Mouse (Mus musculus): Measurements from ENCODE around the gene Tmem132a. TPM values are rescaled to one million over a fixed set of nuclear protein-coding genes. Genes with fewer than 3 reads are reported as not detected.

The Tmem132a gene
- polyA plus RNA-seq, 1 experiment from 2014 or later = 61.5 TPM

GRCm38 (mm10) chr19:10831424-10831823 is 38.3 kb downstream of the Tmem132a start:
- no peak for ATAC-seq (ENCODE audit: insufficient number of reproducible peaks, low FRiP score)
- no peak overlapping the region for H3K4me2 ChIP-seq
- WGBS = 8% methylated on average over 5 of the region's 5 CpGs

GRCm38 (mm10) chr19:10829436-10830175 is 40.1 kb downstream of the Tmem132a start, which contains the start of gene Cd6:
Cd6 (minus strand) TSS chr19:10830058.
- H3K4me1 ChIP-seq (replicated peaks) = no peaks in the 10 kb centered on the region
- H3K9ac ChIP-seq = no peak within 1 kb of the TSS
- no peaks in the 10 kb centered on the region for H3K9me3 ChIP-seq (replicated peaks)
- no peak within 1 kb of the TSS for H3K4me2 ChIP-seq
- WGBS = 80% methylated on average over 16 of the region's 16 CpGs
- H3K36me3 ChIP-seq = no peaks in the 10 kb centered on the region
- no peak for ATAC-seq (ENCODE audit: insufficient number of reproducible peaks, low FRiP score)
- no peak within 1 kb of the TSS for H3K27ac ChIP-seq (ENCODE audit: poor library complexity, severe bottlenecking)
- H3K4me3 ChIP-seq = no peak within 1 kb of the TSS
- no peaks in the 10 kb centered on the region for H3K27me3 ChIP-seq (replicated peaks)

More at GRCm38 (mm10) chr19:10831424-10831823, 38.3 kb downstream of the Tmem132a start:
- H3K9me3 ChIP-seq (replicated peaks) = no peaks in the 10 kb centered on the region
- no peaks in the 10 kb centered on the region for H3K36me3 ChIP-seq
- H3K4me1 ChIP-seq (replicated peaks) = no peaks in the 10 kb centered on the region
- H3K9ac ChIP-seq = no peak overlapping the region
- no peak overlapping the region for H3K4me3 ChIP-seq
- no peak overlapping the region for H3K27ac ChIP-seq (ENCODE audit: poor library complexity, severe bottlenecking)
- no peaks in the 10 kb centered on the region for H3K27me3 ChIP-seq (replicated peaks)

DNA sequence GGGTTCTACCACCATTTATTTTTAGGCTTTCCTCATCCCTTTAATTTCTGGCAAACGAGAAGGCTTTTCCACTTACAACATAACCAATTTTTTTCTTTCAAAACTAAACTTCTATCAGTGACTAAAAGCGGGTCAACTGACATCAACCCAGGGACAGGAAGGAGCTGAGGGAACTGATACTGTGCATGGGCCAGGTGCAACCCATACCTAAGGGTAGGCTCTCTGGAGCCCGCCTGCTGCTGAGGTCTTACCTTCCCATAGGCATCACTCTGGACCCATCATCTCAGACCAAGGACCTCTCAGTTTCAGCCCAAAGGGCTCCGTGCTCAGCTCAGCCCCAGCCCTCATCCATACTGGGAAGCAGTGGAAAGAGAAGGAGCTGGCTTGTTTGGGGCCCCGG is 41.4 kb downstream of the Tmem132a start:
- Histone ChIP-seq H3K27me3 (replicated peaks) (no peaks in the 10 kb centered on the region), H3K9me3 (replicated peaks) (no peaks in the 10 kb centered on the region), H3K9ac (no peak overlapping the region), H3K4me2 (no peak overlapping the region), H3K4me3 (no peak overlapping the region), H3K4me1 (replicated peaks) (no peaks in the 10 kb centered on the region), H3K27ac (ENCODE audit: poor library complexity, severe bottlenecking) (no peak overlapping the region), H3K36me3 (no peaks in the 10 kb centered on the region)
- 85% methylated on average over 5 of the region's 5 CpGs for WGBS
- ATAC-seq (ENCODE audit: insufficient number of reproducible peaks, low FRiP score) = no peak

- Histone ChIP-seq H3K4me1 (replicated peaks) (no peaks in the 10 kb centered on the region), H3K9me3 (replicated peaks) (no peaks in the 10 kb centered on the region), H3K9ac (no peak overlapping the region), H3K4me3 (no peak overlapping the region), H3K27ac (ENCODE audit: poor library complexity, severe bottlenecking) (no peak overlapping the region), H3K27me3 (replicated peaks) (no peaks in the 10 kb centered on the region), H3K36me3 (no peaks in the 10 kb centered on the region), H3K4me2 (no peak overlapping the region)
- ATAC-seq (ENCODE audit: insufficient number of reproducible peaks, low FRiP score) = no peak
- 75% methylated on average over 7 of the region's 7 CpGs for WGBS
Observed at GRCm38 (mm10) chr19:10824061-10824460, 45.7 kb downstream of the Tmem132a start.

DNA sequence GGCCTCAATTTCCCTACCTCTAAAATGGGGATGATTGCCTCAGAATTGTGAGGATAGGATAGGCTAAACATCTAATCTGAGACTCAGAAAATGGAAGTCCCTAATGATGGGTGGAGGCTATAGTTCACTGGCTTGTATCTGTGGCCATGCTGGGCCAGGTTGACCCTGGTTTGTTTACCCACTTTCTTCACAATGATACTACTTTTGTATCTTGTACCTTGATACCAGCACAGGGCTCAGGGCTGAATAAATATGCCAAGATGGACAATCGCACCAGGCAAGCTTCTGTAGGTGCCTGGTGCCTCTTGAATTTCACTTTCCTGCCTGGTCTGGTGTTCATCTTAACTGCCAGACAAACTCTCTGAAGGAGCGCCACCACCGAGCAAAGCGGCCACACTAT is 47.2 kb downstream of the Tmem132a start:
- Histone ChIP-seq H3K4me3 (no peak overlapping the region), H3K9me3 (replicated peaks) (no peaks in the 10 kb centered on the region), H3K36me3 (no peaks in the 10 kb centered on the region), H3K4me1 (replicated peaks) (peaks cover 8% of the 10 kb centered on the region; the same call in 1 of the 2 replicates), H3K27me3 (replicated peaks) (no peaks in the 10 kb centered on the region), H3K27ac (ENCODE audit: poor library complexity, severe bottlenecking) (no peak overlapping the region), H3K9ac (no peak overlapping the region), H3K4me2 (no peak overlapping the region)
- 76% methylated on average over 4 of the region's 4 CpGs for WGBS
- ATAC-seq (ENCODE audit: insufficient number of reproducible peaks, low FRiP score) = no peak

- H3K27me3 ChIP-seq (replicated peaks) = no peaks in the 10 kb centered on the region
- no peaks in the 10 kb centered on the region for H3K9me3 ChIP-seq (replicated peaks)
- H3K4me1 ChIP-seq (replicated peaks) = peaks cover 8% of the 10 kb centered on the region; the same call in 1 of the 2 replicates
- H3K9ac ChIP-seq = no peak overlapping the region
- no peaks in the 10 kb centered on the region for H3K36me3 ChIP-seq
- no peak overlapping the region for H3K4me2 ChIP-seq
- no peak for ATAC-seq (ENCODE audit: insufficient number of reproducible peaks, low FRiP score)
- H3K4me3 ChIP-seq = no peak overlapping the region
- 70% methylated on average over 7 of the region's 7 CpGs for WGBS
- no peak overlapping the region for H3K27ac ChIP-seq (ENCODE audit: poor library complexity, severe bottlenecking)
Observed at GRCm38 (mm10) chr19:10821319-10821718, 48.4 kb downstream of the Tmem132a start.

DNA sequence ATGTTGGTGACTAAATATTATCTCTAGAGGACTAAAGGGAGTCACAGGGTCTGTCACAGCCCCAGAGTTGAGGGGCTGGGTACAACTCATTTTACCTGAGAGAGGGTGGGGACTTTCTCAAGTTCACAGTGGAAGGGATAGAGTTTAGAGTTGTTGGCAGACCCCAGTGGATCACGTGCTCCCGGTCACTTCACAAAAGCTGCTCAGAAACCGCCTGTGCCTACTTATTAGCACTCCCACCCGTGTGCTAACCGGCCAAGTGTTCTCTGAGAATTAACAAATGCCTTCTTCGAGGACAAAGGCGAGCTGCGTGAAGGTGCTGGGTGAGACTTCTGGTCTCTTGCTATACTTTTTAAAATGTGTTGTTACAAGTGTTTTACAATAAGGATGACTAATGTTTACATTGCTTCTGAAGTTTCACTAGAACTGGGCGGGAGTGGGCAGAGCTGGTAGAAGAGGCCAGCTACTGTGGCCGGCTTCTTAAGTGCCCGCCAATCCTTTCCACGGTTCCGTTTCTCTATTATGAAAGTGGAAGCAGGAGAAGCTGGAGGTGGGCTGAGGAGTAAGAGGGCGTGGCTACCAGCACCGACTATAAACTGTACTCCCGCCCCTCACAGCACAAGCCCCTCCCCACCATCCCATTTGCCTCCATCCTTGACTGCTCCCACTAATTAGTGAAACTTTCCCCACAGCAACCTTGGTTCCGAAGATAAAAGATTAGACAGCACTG is 51.4 kb downstream of the Tmem132a start:
- Histone ChIP-seq H3K36me3 (no peaks in the 10 kb centered on the region), H3K27ac (ENCODE audit: poor library complexity, severe bottlenecking) (no peak overlapping the region), H3K27me3 (replicated peaks) (no peaks in the 10 kb centered on the region), H3K9me3 (replicated peaks) (no peaks in the 10 kb centered on the region), H3K4me2 (peak overlapping the region; percentile 54), H3K4me1 (replicated peaks) (peaks cover 8% of the 10 kb centered on the region; the same call in 1 of the 2 replicates), H3K9ac (no peak overlapping the region), H3K4me3 (peak overlapping the region; percentile 10)
- no peak for ATAC-seq (ENCODE audit: insufficient number of reproducible peaks, low FRiP score)
- 33% methylated on average over 17 of the region's 17 CpGs for WGBS

- WGBS = 42% methylated on average over 2 of the region's 2 CpGs
- Histone ChIP-seq H3K9me3 (replicated peaks) (no peaks in the 10 kb centered on the region), H3K27ac (ENCODE audit: poor library complexity, severe bottlenecking) (no peak overlapping the region), H3K4me2 (no peak overlapping the region), H3K4me1 (replicated peaks) (peaks cover 8% of the 10 kb centered on the region; the same call in 1 of the 2 replicates), H3K9ac (no peak overlapping the region), H3K36me3 (no peaks in the 10 kb centered on the region), H3K27me3 (replicated peaks) (no peaks in the 10 kb centered on the region), H3K4me3 (no peak overlapping the region)
- no peak for ATAC-seq (ENCODE audit: insufficient number of reproducible peaks, low FRiP score)
Observed at GRCm38 (mm10) chr19:10816462-10816861, 53.3 kb downstream of the Tmem132a start.

GRCm38 (mm10) chr19:10815871-10816270 is 53.9 kb downstream of the Tmem132a start:
- no peaks in the 10 kb centered on the region for H3K36me3 ChIP-seq
- no peak overlapping the region for H3K9ac ChIP-seq
- WGBS = 73% methylated on average over 6 of the region's 6 CpGs
- H3K9me3 ChIP-seq (replicated peaks) = no peaks in the 10 kb centered on the region
- H3K4me2 ChIP-seq = no peak overlapping the region
- peaks cover 8% of the 10 kb centered on the region; the same call in 1 of the 2 replicates for H3K4me1 ChIP-seq (replicated peaks)
- H3K27me3 ChIP-seq (replicated peaks) = no peaks in the 10 kb centered on the region
- ATAC-seq (ENCODE audit: insufficient number of reproducible peaks, low FRiP score) = no peak
- no peak overlapping the region for H3K27ac ChIP-seq (ENCODE audit: poor library complexity, severe bottlenecking)
- no peak overlapping the region for H3K4me3 ChIP-seq

GRCm38 (mm10) chr19:10813905-10814304 is 55.8 kb downstream of the Tmem132a start:
- 65% methylated on average over 7 of the region's 7 CpGs for WGBS
- no peak for ATAC-seq (ENCODE audit: insufficient number of reproducible peaks, low FRiP score)
- no peaks in the 10 kb centered on the region for H3K27me3 ChIP-seq (replicated peaks)

GRCm38 (mm10) chr19:10813039-10813438 is 56.7 kb downstream of the Tmem132a start:
- no peaks in the 10 kb centered on the region for H3K27me3 ChIP-seq (replicated peaks)
- no peaks in the 10 kb centered on the region for H3K36me3 ChIP-seq
- H3K9ac ChIP-seq = no peak overlapping the region
- no peaks in the 10 kb centered on the region for H3K9me3 ChIP-seq (replicated peaks)
- no peak overlapping the region for H3K27ac ChIP-seq (ENCODE audit: poor library complexity, severe bottlenecking)
- H3K4me2 ChIP-seq = no peak overlapping the region
- WGBS = 88% methylated on average over 5 of the region's 5 CpGs
- no peak for ATAC-seq (ENCODE audit: insufficient number of reproducible peaks, low FRiP score)
- peaks cover under 1% of the 10 kb centered on the region; the same call in 1 of the 2 replicates for H3K4me1 ChIP-seq (replicated peaks)
- no peak overlapping the region for H3K4me3 ChIP-seq

More at GRCm38 (mm10) chr19:10813905-10814304, 55.8 kb downstream of the Tmem132a start:
- Histone ChIP-seq H3K4me2 (no peak overlapping the region), H3K36me3 (no peaks in the 10 kb centered on the region), H3K27ac (ENCODE audit: poor library complexity, severe bottlenecking) (no peak overlapping the region), H3K4me3 (no peak overlapping the region), H3K9me3 (replicated peaks) (no peaks in the 10 kb centered on the region), H3K4me1 (replicated peaks) (peaks cover 8% of the 10 kb centered on the region; the same call in 1 of the 2 replicates), H3K9ac (no peak overlapping the region)

All from heart, embryonic 12.5 days (tissue).